Mouse (Mus musculus): ENCODE results near the gene Commd7. TPM values are rescaled to one million over a fixed set of nuclear protein-coding genes. Genes with fewer than 3 reads are reported as not detected.

Gene Commd7
- polyA plus RNA-seq, 1 experiment: 22.3 TPM

DNA sequence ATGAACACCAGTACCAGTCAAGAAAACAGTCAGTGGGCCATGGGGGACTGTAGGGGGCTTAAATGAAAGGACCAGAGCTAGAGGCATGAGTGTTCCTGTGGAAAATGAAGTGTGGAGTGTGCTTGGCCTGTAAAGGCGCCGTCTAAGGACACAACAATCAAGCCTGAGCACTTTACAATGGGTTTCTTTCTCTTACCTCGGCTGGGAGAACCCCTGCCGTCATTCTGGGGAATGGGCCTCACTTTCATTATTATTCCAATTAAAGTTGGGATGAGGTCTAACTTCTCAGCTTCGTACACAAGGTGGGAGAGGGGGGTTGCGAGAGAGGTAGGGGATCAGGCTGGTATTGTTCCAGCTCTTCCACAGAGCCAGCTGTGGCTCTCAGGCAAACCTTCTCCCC, 10.4 kb upstream of the Commd7 start:
- Histone ChIP-seq H3ac (ENCODE audit: control insufficient read depth, insufficient read length) (no peak overlapping the region), H3K36me3 (ENCODE audit: control insufficient read depth, insufficient read depth) (no peaks in the 10 kb centered on the region), H3K27me3 (ENCODE audit: control insufficient read depth, insufficient read depth, insufficient read length) (peaks cover 19% of the 10 kb centered on the region), H3K4me2 (ENCODE audit: low read depth) (no peak overlapping the region), H3K79me2 (ENCODE audit: control insufficient read depth, insufficient read depth) (no peaks in the 10 kb centered on the region), H3K4me3 (no peak overlapping the region)
- TF ChIP-seq USF1 (IDR thresholded peaks at IDR 0.05; ENCODE audit: low read depth) (no peak), E2F4 (IDR thresholded peaks at IDR 0.05; ENCODE audit: insufficient read depth) (no peak), TCF3 (IDR thresholded peaks at IDR 0.05; ENCODE audit: insufficient read length, low read depth) (no peak), MYOG (IDR thresholded peaks at IDR 0.05; ENCODE audit: control insufficient read depth in 1 of 3, insufficient read depth in 1 of 3, insufficient read length in 2 of 3, low read depth in 2 of 3) (no peak), MAX (IDR thresholded peaks at IDR 0.05; ENCODE audit: low read depth) (no peak), SRF (IDR thresholded peaks at IDR 0.05; ENCODE audit: control insufficient read depth, insufficient read length, low read depth) (no peak), POLR2AphosphoS2 (IDR thresholded peaks at IDR 0.05; ENCODE audit: insufficient read length, low read depth) (no peak), REST (IDR thresholded peaks at IDR 0.05; ENCODE audit: insufficient read depth, insufficient read length) (no peak), MYOD1 (IDR thresholded peaks at IDR 0.05; ENCODE audit: control insufficient read depth in 1 of 3, insufficient read length in 2 of 3, low read depth in 2 of 3) (no peak), TCF12 (IDR thresholded peaks at IDR 0.05; ENCODE audit: insufficient read depth, poor library complexity, severe bottlenecking) (no peak), POLR2A (IDR thresholded peaks at IDR 0.05; ENCODE audit: insufficient read length, low read depth) (no peak)

DNA sequence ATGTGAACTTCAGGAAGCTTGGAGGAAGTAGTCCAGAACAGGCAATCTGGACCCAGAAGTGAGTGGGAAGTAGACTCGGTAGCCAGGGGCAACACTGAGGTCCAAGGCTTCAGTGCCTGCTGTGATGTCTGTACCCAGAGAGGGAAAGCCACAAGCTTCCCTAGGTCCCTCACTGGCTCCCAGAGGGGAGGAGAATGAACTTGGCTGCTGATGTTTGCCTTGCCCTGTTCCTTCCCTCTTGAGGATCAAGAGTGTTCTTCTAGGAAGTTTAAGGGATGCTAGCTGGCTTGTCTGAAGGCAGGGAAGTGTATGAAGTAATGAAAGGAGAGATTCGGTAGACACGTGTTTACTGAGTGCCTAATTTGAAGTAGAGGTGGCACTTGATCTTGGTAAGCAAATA, 9.9 kb upstream of the Commd7 start:
- no peak overlapping the region for H3K4me3 ChIP-seq
- no peaks in the 10 kb centered on the region for H3K79me2 ChIP-seq (ENCODE audit: control insufficient read depth, insufficient read depth)
- TF ChIP-seq MYOD1 (IDR thresholded peaks at IDR 0.05; ENCODE audit: control insufficient read depth in 1 of 3, insufficient read length in 2 of 3, low read depth in 2 of 3): no peak
- TF ChIP-seq MAX (IDR thresholded peaks at IDR 0.05; ENCODE audit: low read depth): no peak
- TF ChIP-seq USF1 (IDR thresholded peaks at IDR 0.05; ENCODE audit: low read depth): no peak
- TF ChIP-seq SRF (IDR thresholded peaks at IDR 0.05; ENCODE audit: control insufficient read depth, insufficient read length, low read depth): no peak
- TF ChIP-seq TCF3 (IDR thresholded peaks at IDR 0.05; ENCODE audit: insufficient read length, low read depth): no peak
- TF ChIP-seq CEBPB (IDR thresholded peaks at IDR 0.05; ENCODE audit: insufficient read depth, poor library complexity, severe bottlenecking): no peak
- no peak for TF ChIP-seq POLR2A (IDR thresholded peaks at IDR 0.05; ENCODE audit: insufficient read length, low read depth)
- no peak for TF ChIP-seq REST (IDR thresholded peaks at IDR 0.05; ENCODE audit: insufficient read depth, insufficient read length)
- TF ChIP-seq POLR2AphosphoS2 (IDR thresholded peaks at IDR 0.05; ENCODE audit: insufficient read length, low read depth): no peak
- TF ChIP-seq MYOG (IDR thresholded peaks at IDR 0.05; ENCODE audit: control insufficient read depth in 1 of 3, insufficient read depth in 1 of 3, insufficient read length in 2 of 3, low read depth in 2 of 3): no peak
- no peak for TF ChIP-seq E2F4 (IDR thresholded peaks at IDR 0.05; ENCODE audit: insufficient read depth)
- H3K4me2 ChIP-seq (ENCODE audit: low read depth): no peak overlapping the region
- H3K27me3 ChIP-seq (ENCODE audit: control insufficient read depth, insufficient read depth, insufficient read length): peaks cover 19% of the 10 kb centered on the region
- no peak overlapping the region for H3ac ChIP-seq (ENCODE audit: control insufficient read depth, insufficient read length)
- H3K36me3 ChIP-seq (ENCODE audit: control insufficient read depth, insufficient read depth): no peaks in the 10 kb centered on the region

DNA sequence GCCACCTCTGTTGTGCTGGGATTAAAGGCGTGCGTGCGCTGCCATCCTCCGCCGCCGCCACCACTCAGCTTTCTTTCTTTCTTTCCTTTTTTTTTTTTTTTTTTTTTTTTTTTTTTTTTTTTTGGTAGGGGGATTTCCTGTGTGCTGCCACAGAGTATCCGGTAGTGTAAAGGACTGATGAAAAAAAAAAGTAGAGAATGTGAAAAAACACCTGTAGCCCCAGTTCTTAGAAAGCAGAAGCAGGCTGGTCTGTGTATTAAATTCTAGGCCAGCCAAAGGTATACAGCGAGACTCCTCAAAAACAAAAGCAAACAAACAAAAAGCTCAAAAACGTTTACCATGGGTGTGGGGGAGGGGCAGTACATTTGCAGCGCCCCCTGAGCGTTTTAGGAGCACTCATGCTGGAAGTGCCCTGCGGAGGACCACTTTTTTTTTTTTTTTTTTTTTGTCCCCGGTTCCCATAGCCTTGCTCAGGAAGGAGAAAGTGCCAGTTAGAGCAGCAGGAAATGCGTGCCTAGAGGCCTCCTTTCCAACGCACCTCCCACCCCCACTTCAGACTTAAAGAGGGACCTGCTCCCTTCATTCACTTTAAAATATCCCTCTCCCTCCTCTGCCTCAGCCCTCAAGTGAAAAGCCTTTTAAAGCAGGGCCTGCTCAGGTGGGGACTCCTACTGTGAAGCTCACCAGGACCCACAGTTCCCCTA, 6.5 kb upstream of the Commd7 start:
- TF ChIP-seq POLR2A (IDR thresholded peaks at IDR 0.05; ENCODE audit: insufficient read length, low read depth) (no peak), TCF3 (IDR thresholded peaks at IDR 0.05; ENCODE audit: insufficient read length, low read depth) (no peak), CEBPB (IDR thresholded peaks at IDR 0.05; ENCODE audit: insufficient read depth, poor library complexity, severe bottlenecking) (no peak), MYOG (IDR thresholded peaks at IDR 0.05; ENCODE audit: control insufficient read depth in 1 of 3, insufficient read depth in 1 of 3, insufficient read length in 2 of 3, low read depth in 2 of 3) (no peak), REST (IDR thresholded peaks at IDR 0.05; ENCODE audit: insufficient read depth, insufficient read length) (no peak), SRF (IDR thresholded peaks at IDR 0.05; ENCODE audit: control insufficient read depth, insufficient read length, low read depth) (no peak), MYOD1 (IDR thresholded peaks at IDR 0.05; ENCODE audit: control insufficient read depth in 1 of 3, insufficient read length in 2 of 3, low read depth in 2 of 3) (no peak), TCF12 (IDR thresholded peaks at IDR 0.05; ENCODE audit: insufficient read depth, poor library complexity, severe bottlenecking) (no peak)
- H3K4me3 ChIP-seq: no peak overlapping the region
- H3K27me3 ChIP-seq (ENCODE audit: control insufficient read depth, insufficient read depth, insufficient read length): peaks cover 24% of the 10 kb centered on the region
- H3K4me2 ChIP-seq (ENCODE audit: low read depth): no peak overlapping the region
- H3K36me3 ChIP-seq (ENCODE audit: control insufficient read depth, insufficient read depth): no peaks in the 10 kb centered on the region
- H3ac ChIP-seq (ENCODE audit: control insufficient read depth, insufficient read length): no peak overlapping the region
- no peaks in the 10 kb centered on the region for H3K79me2 ChIP-seq (ENCODE audit: control insufficient read depth, insufficient read depth)

DNA sequence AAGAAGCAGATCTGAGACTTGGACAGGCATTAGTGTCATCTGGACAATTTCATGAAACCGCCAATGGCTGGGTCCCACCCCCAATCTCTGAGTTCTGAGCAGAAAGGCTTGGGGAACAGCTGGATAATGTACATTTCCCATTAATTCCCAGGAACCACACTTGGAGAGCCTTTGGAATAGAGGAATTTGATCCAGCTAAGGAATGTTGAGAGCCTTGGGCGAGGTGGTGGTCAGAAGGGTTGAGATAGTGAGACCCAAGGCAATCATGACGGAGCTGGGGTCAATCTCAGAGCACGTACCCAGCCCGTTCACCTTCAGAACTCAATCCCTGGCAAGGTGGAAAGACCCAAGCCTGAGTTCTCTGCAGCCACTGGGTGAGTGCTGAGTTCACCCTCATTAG, 678 bp upstream of the Commd7 start:
- Histone ChIP-seq H3K36me3 (ENCODE audit: control insufficient read depth, insufficient read depth) (no peaks in the 10 kb centered on the region), H3K27me3 (ENCODE audit: control insufficient read depth, insufficient read depth, insufficient read length) (peaks cover 5% of the 10 kb centered on the region), H3K79me2 (ENCODE audit: control insufficient read depth, insufficient read depth) (peaks cover 14% of the 10 kb centered on the region), H3K4me2 (ENCODE audit: low read depth) (peak overlapping the region; percentile 92), H3ac (ENCODE audit: control insufficient read depth, insufficient read length) (no peak overlapping the region), H3K4me3 (peak overlapping the region; percentile 62)
- TF ChIP-seq E2F4 (IDR thresholded peaks at IDR 0.05; ENCODE audit: insufficient read depth): no peak
- no peak for TF ChIP-seq POLR2AphosphoS2 (IDR thresholded peaks at IDR 0.05; ENCODE audit: insufficient read length, low read depth)
- TF ChIP-seq MYOG (IDR thresholded peaks at IDR 0.05; ENCODE audit: control insufficient read depth in 1 of 3, insufficient read depth in 1 of 3, insufficient read length in 2 of 3, low read depth in 2 of 3): no peak
- TF ChIP-seq REST (IDR thresholded peaks at IDR 0.05; ENCODE audit: insufficient read depth, insufficient read length): no peak
- no peak for TF ChIP-seq USF1 (IDR thresholded peaks at IDR 0.05; ENCODE audit: low read depth)
- TF ChIP-seq MYOD1 (IDR thresholded peaks at IDR 0.05; ENCODE audit: control insufficient read depth in 1 of 3, insufficient read length in 2 of 3, low read depth in 2 of 3): no peak
- TF ChIP-seq CEBPB (IDR thresholded peaks at IDR 0.05; ENCODE audit: insufficient read depth, poor library complexity, severe bottlenecking): no peak
- no peak for TF ChIP-seq POLR2A (IDR thresholded peaks at IDR 0.05; ENCODE audit: insufficient read length, low read depth)
- TF ChIP-seq SRF (IDR thresholded peaks at IDR 0.05; ENCODE audit: control insufficient read depth, insufficient read length, low read depth): no peak

Measured in myocyte (in vitro differentiated cells).